Mouse (Mus musculus) liver, embryonic 16.5 days (tissue): ENCODE measurements around the gene Poc1a. TPM values are rescaled to one million over a fixed set of nuclear protein-coding genes. Genes with fewer than 3 reads are reported as not detected.

ENCODE experiments used
- ATAC-seq: fragments of 200-750 bp; cut with Nextera tagmentation; 2 replicates; pipeline ENCODE4 v1.8.0; 2017; ENCODE audit warnings: low read depth, mild to moderate bottlenecking, moderate number of reproducible peaks, moderate library complexity
- H3K27ac ChIP-seq: fragments of 300-500 bp; sonication (generic); 2 replicates; pipeline ENCODE4 v1.5.1; 2014; ENCODE audit warnings: mild to moderate bottlenecking, low read length
- H3K27me3 ChIP-seq: fragments of 300-500 bp; sonication (generic); 2 replicates; pipeline ENCODE4 v1.6.1; 2014; ENCODE audit warnings: low read depth, low read length, mixed read lengths; ENCODE audit not compliant: control insufficient read depth, insufficient read depth
- H3K36me3 ChIP-seq: fragments of 300-500 bp; sonication (generic); 2 replicates; pipeline ENCODE4 v1.6.1; 2014; ENCODE audit warnings: mild to moderate bottlenecking; ENCODE audit not compliant: control insufficient read depth, insufficient read depth
- H3K4me1 ChIP-seq: fragments of 300-500 bp; sonication (generic); 2 replicates; pipeline ENCODE4 v1.6.1; 2014; ENCODE audit warnings: low read depth, low read length, mixed read lengths; ENCODE audit not compliant: control insufficient read depth
- H3K4me2 ChIP-seq: fragments of 300-500 bp; sonication (generic); 2 replicates; pipeline ENCODE4 v1.6.1; 2014; ENCODE audit warnings: low read depth, low read length, mixed read lengths
- H3K4me3 ChIP-seq: fragments of 300-500 bp; sonication (generic); 2 replicates; pipeline ENCODE4 v1.5.1; 2014; ENCODE audit warnings: low read depth, mild to moderate bottlenecking, low read length
- H3K9ac ChIP-seq: fragments of 300-500 bp; sonication (generic); 2 replicates; pipeline ENCODE4 v1.6.1; 2014; ENCODE audit warnings: low read depth, low read length
- H3K9me3 ChIP-seq: fragments of 300-500 bp; sonication (generic); replicated peaks from 2 replicates; pipeline ENCODE4 v1.6.1; 2016; ENCODE audit warnings: low read length; ENCODE audit not compliant: control insufficient read depth
- WGBS: fragments of 180-500 bp; shearing (Covaris S2); extraction: QIAGEN DNeasy Blood & Tissue Kit; methylation state at CpG from one replicate; pipeline ENCODE4 v1.1.7; 2014; ENCODE audit not compliant: insufficient replicate concordance; 5-methylcytosine and 5-hydroxymethylcytosine counted together
- polyA plus RNA-seq: library from polyadenylated mRNA; unstranded; fragments of >200 nt; fragmentation: Nextera tagmentation; extraction: Ambion mirVana; gene quantifications from 2 replicates; pipeline ENCODE4 v1.2.1, GENCODE M21; 2015

The Poc1a gene
- 20.3 and 21.0 TPM in 2 replicates for polyA plus RNA-seq

DNA sequence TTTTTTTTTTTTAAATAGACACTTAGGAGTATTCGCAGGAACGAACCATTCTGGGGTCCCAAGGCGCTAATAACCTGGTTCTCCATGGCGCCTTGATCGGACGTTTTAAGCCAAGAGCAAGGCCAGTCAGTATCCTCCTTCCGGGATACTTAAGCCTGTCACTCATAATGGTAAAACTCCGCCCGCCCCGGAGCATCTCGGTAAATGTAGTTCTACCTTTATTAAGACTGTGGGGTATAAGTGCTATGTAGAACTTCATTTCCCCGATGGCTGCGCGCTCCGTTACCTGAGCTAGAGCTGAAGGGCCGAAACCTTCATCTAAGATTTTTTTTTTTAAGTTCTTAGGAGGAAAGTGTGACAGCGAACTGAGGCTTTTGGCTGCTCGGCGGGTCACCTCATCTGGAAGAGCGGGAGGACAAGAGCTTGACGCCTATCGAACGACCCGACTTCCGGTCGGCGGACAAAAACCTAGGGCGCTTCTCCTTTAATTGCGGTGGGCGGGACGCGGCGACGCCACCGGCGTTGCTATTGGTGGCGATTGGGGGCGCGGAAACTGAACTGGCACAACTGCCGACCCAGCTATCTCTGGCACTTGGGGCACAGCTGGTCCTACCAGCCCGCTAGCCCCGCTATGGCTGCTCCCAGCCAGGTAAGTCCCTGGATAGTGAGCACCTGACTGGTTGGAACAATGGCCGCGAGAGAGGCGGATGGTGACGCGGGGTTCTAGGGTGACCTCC is at the start of gene Poc1a:
Poc1a (plus strand) TSS at position 254 of the 737 bp plus-strand sequence.
- Histone ChIP-seq H3K9me3 (no peaks in the 10 kb centered on the region), H3K9ac (peak within 1 kb of the TSS; percentile 84), H3K4me3 (peak within 1 kb of the TSS; percentile 79), H3K27me3 (no peaks in the 10 kb centered on the region), H3K4me2 (peak within 1 kb of the TSS; percentile 84), H3K36me3 (peaks cover 8% of the 10 kb centered on the region; the same call in 1 of the 2 replicates), H3K4me1 (peaks cover 15% of the 10 kb centered on the region), H3K27ac (peak within 1 kb of the TSS; percentile 81)
- ATAC-seq, result peak; percentile 98
- WGBS, result under 1% methylated on average over 47 of the region's 47 CpGs

- Histone ChIP-seq H3K4me3 (no peak overlapping the region), H3K4me1 (no peaks in the 10 kb centered on the region; the same call in 1 of the 2 replicates), H3K27me3 (peaks cover 7% of the 10 kb centered on the region), H3K4me2 (no peak overlapping the region), H3K27ac (no peak overlapping the region), H3K9me3 (no peaks in the 10 kb centered on the region), H3K36me3 (peaks cover 11% of the 10 kb centered on the region), H3K9ac (no peak overlapping the region)
- ATAC-seq, result no peak
- WGBS, result 51% methylated on average over 7 of the region's 7 CpGs
Observed at GRCm38 (mm10) chr9:106231220-106231619, 49.6 kb upstream of the Poc1a start.

- H3K27ac ChIP-seq, result no peak overlapping the region
- WGBS, result 65% methylated on average over 4 of the region's 4 CpGs
Observed at GRCm38 (mm10) chr9:106231816-106232215, 49.0 kb upstream of the Poc1a start.

GRCm38 (mm10) chr9:106232956-106233355 is 47.9 kb upstream of the Poc1a start:
- H3K36me3 ChIP-seq, result peaks cover 20% of the 10 kb centered on the region
- H3K9me3 ChIP-seq, result no peaks in the 10 kb centered on the region
- no peaks in the 10 kb centered on the region; the same call in 1 of the 2 replicates for H3K4me1 ChIP-seq
- H3K27ac ChIP-seq, result no peak overlapping the region
- no peak for ATAC-seq
- no peaks in the 10 kb centered on the region for H3K27me3 ChIP-seq
- no peak overlapping the region for H3K4me3 ChIP-seq
- WGBS, result 70% methylated on average over 3 of the region's 3 CpGs
- no peak overlapping the region for H3K4me2 ChIP-seq
- H3K9ac ChIP-seq, result no peak overlapping the region

More at GRCm38 (mm10) chr9:106231816-106232215, 49.0 kb upstream of the Poc1a start:
- H3K27me3 ChIP-seq, result 0 out of 2 replicates have a peak, but pooled peaks cover 3% of the 10 kb centered on the region
- no peak for ATAC-seq
- H3K9me3 ChIP-seq, result no peaks in the 10 kb centered on the region
- peaks cover 13% of the 10 kb centered on the region for H3K36me3 ChIP-seq
- no peak overlapping the region for H3K4me2 ChIP-seq
- no peak overlapping the region for H3K9ac ChIP-seq
- H3K4me3 ChIP-seq, result no peak overlapping the region
- H3K4me1 ChIP-seq, result no peaks in the 10 kb centered on the region; the same call in 1 of the 2 replicates

DNA sequence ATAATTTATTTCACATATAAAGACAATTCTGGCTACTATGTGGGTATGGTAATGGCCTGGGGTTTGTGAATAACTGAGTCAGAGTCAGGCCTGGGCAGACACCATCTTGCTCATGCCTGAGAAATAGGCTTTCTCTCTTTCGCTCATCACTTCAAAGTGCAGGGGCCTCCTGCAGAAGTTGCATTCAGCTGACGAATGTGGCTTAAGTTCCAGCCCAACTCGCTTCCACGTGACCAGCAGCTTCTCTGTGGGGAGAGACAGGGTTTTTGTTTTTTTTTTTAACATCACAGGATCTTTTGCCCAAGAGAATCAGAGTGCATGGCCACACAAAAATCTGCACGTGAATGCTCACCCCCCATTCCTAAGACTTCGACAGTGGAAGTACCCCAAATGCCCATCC is 46.9 kb upstream of the Poc1a start:
- Histone ChIP-seq H3K36me3 (peaks cover 26% of the 10 kb centered on the region), H3K9me3 (no peaks in the 10 kb centered on the region), H3K4me2 (no peak overlapping the region), H3K27me3 (no peaks in the 10 kb centered on the region), H3K9ac (no peak overlapping the region), H3K27ac (no peak overlapping the region), H3K4me3 (no peak overlapping the region), H3K4me1 (no peaks in the 10 kb centered on the region; the same call in 1 of the 2 replicates)
- no peak for ATAC-seq
- WGBS, result 75% methylated on average over 6 of the region's 6 CpGs

- Histone ChIP-seq H3K4me2 (no peak overlapping the region), H3K4me1 (no peaks in the 10 kb centered on the region; the same call in 1 of the 2 replicates), H3K27ac (no peak overlapping the region), H3K9me3 (no peaks in the 10 kb centered on the region), H3K27me3 (no peaks in the 10 kb centered on the region), H3K36me3 (peaks cover 30% of the 10 kb centered on the region), H3K4me3 (no peak overlapping the region), H3K9ac (no peak overlapping the region)
- WGBS, result 84% methylated on average over 23 of the region's 23 CpGs
- ATAC-seq, result no peak
Observed at GRCm38 (mm10) chr9:106235194-106235830, 45.5 kb upstream of the Poc1a start.

- no peak overlapping the region for H3K27ac ChIP-seq
- no peaks in the 10 kb centered on the region for H3K27me3 ChIP-seq
- ATAC-seq, result 0 out of 2 replicates have a peak, but pooled peaks have one; percentile 25
- H3K9me3 ChIP-seq, result no peaks in the 10 kb centered on the region
- no peak overlapping the region for H3K4me2 ChIP-seq
- no peak overlapping the region for H3K4me3 ChIP-seq
- no peaks in the 10 kb centered on the region; the same call in 1 of the 2 replicates for H3K4me1 ChIP-seq
- WGBS, result 81% methylated on average over 23 of the region's 23 CpGs
- H3K9ac ChIP-seq, result no peak overlapping the region
- peaks cover 32% of the 10 kb centered on the region for H3K36me3 ChIP-seq
Observed at GRCm38 (mm10) chr9:106236156-106236817, 44.6 kb upstream of the Poc1a start.

DNA sequence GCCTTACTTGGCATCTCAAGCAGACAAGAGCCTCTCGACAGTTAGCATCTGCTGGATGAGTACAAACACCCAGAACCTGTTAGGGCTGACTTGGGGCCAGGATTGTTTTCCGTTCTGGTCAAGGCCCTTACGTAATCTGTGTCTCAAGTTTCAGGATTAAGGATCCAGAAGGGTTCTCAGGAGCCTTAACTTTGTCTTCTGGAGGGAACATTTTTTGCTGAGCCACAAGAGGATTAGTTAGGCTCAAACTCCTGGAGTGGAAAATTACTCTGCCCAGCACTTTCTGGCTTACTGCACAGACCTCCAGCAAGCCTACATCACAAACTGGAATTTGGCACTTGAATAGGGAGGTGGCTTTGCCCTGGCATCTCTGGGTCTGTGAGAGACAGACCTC is 44.0 kb upstream of the Poc1a start:
- H3K27ac ChIP-seq, result no peak overlapping the region
- no peak overlapping the region for H3K4me3 ChIP-seq
- WGBS, result 73% methylated on average over 3 of the region's 3 CpGs
- H3K9me3 ChIP-seq, result no peaks in the 10 kb centered on the region
- no peaks in the 10 kb centered on the region for H3K27me3 ChIP-seq
- ATAC-seq, result no peak
- H3K4me1 ChIP-seq, result no peaks in the 10 kb centered on the region; the same call in 1 of the 2 replicates
- H3K9ac ChIP-seq, result no peak overlapping the region
- peaks cover 32% of the 10 kb centered on the region for H3K36me3 ChIP-seq
- H3K4me2 ChIP-seq, result no peak overlapping the region
